Mouse (Mus musculus) embryonic fibroblast, embryonic 13.5 days (primary cell): Measurements from ENCODE around the gene Lin37.

Experiments
- CTCF ChIP-seq: IDR thresholded peaks from 2 replicates; pipeline ENCODE4 v1.5.1; 2011; ENCODE audit warnings: mild to moderate bottlenecking, control low read depth, low read length, moderate library complexity, borderline replicate concordance; ENCODE audit not compliant: insufficient read depth
- POLR2A ChIP-seq: IDR thresholded peaks from 2 replicates; pipeline ENCODE4 v1.6.1; 2011; ENCODE audit warnings: low read depth, mild to moderate bottlenecking, control low read depth, low read length, moderate library complexity

- TF ChIP-seq CTCF (no peak), POLR2A (no peak)
These were observed 41.3 kb downstream of the Lin37 start for GRCm38 (mm10) chr7:30518325-30518724.
